Mouse (Mus musculus) CH12.LX (cell line): ENCODE data around the gene Olfr314. TPM values are rescaled to one million over a fixed set of nuclear protein-coding genes. Genes with fewer than 3 reads are reported as not detected.

Source experiments
- DNase-seq: peaks from one replicate; pipeline ENCODE4 v3.0.0-alpha.2; 2013; ENCODE audit errors: extremely low read depth
- H3K27ac ChIP-seq: 2 replicates; pipeline ENCODE4 v1.5.1; 2012; ENCODE audit warnings: low read depth, mild to moderate bottlenecking, control low read depth, moderate library complexity; ENCODE audit not compliant: insufficient read depth
- H3K27me3 ChIP-seq: replicated peaks from 2 replicates; pipeline ENCODE3; 2012; ENCODE audit warnings: inconsistent platforms
- H3K36me3 ChIP-seq, 2 experiments: replicated peaks in 1 of 2; 2 replicates each; pipeline versions ENCODE3 to v1.6.1; 2012; ENCODE audit warnings: inconsistent platforms in 1 of 2, low read length in 1 of 2, mild to moderate bottlenecking in 1 of 2, mixed read lengths in 1 of 2, moderate library complexity in 1 of 2; ENCODE audit not compliant: control insufficient read depth in 1 of 2, insufficient read depth in 1 of 2
- H3K4me1 ChIP-seq, 2 experiments: 2 replicates each; pipeline ENCODE4 v1.6.1; 2012; ENCODE audit warnings: inconsistent platforms in 1 of 2, moderate library complexity in 1 of 2; ENCODE audit not compliant: insufficient read depth in 2 of 2, control insufficient read depth in 1 of 2
- H3K4me2 ChIP-seq: 2 replicates; pipeline ENCODE4 v1.6.1; 2012; ENCODE audit warnings: low read depth, mild to moderate bottlenecking, control low read depth; ENCODE audit not compliant: poor library complexity, insufficient read depth, severe bottlenecking
- H3K4me3 ChIP-seq, 3 experiments: fragments of 150-350 bp in 1 of 3; sonication (generic) in 1 of 3; replicated peaks in 1 of 3; 2 replicates each; pipeline versions ENCODE3 to v1.5.1; 2011 to 2012; ENCODE audit warnings: low read depth in 2 of 3, low read length in 2 of 3, mild to moderate bottlenecking in 2 of 3, moderate library complexity in 2 of 3, control low read depth in 1 of 3, improper control_type of control experiment in 1 of 3, inconsistent platforms in 1 of 3, mixed read lengths in 1 of 3; ENCODE audit not compliant: poor library complexity in 1 of 3
- H3K79me2 ChIP-seq: replicated peaks from 2 replicates; pipeline ENCODE4 v1.6.1; 2012; ENCODE audit warnings: mild to moderate bottlenecking, moderate library complexity; ENCODE audit not compliant: control insufficient read depth, poor library complexity, insufficient read depth, severe bottlenecking; ENCODE audit errors: extremely low read depth
- H3K9ac ChIP-seq: 2 replicates; pipeline ENCODE4 v1.6.1; 2012; ENCODE audit warnings: low read depth, mild to moderate bottlenecking, control low read depth, moderate library complexity; ENCODE audit not compliant: insufficient read depth
- H3K9me3 ChIP-seq: replicated peaks from 2 replicates; pipeline ENCODE3; 2012; ENCODE audit warnings: low read length, inconsistent platforms, mixed read lengths
- CHD1 ChIP-seq: IDR thresholded peaks from 2 replicates; pipeline ENCODE4 v1.6.1; 2012; ENCODE audit warnings: low read depth, low read length, improper control_type of control experiment, inconsistent platforms
- CTCF ChIP-seq, 2 experiments: IDR thresholded peaks in 1 of 2; conservative IDR thresholded peaks in 1 of 2; 2 replicates each; pipeline ENCODE4 v1.5.1; 2011 to 2012; ENCODE audit warnings: low read depth in 2 of 2, low read length in 2 of 2, improper control_type of control experiment in 1 of 2, inconsistent platforms in 1 of 2, mild to moderate bottlenecking in 1 of 2, moderate library complexity in 1 of 2
- EP300 ChIP-seq: IDR thresholded peaks from 2 replicates; pipeline ENCODE4 v1.6.1; 2011; ENCODE audit warnings: low read length, improper control_type of control experiment
- ETS1 ChIP-seq: conservative IDR thresholded peaks from 2 replicates; pipeline ENCODE4 v1.6.1; 2012; ENCODE audit warnings: low read depth, mild to moderate bottlenecking, inconsistent platforms, low read length, improper control_type of control experiment, moderate library complexity
- GABPA ChIP-seq: IDR thresholded peaks from 2 replicates; pipeline ENCODE4 v1.6.1; 2012; ENCODE audit warnings: low read depth, low read length, improper control_type of control experiment, inconsistent platforms; ENCODE audit not compliant: insufficient replicate concordance
- JUN ChIP-seq: IDR thresholded peaks from 2 replicates; pipeline ENCODE4 v1.6.1; 2011; ENCODE audit warnings: low read depth, mild to moderate bottlenecking, low read length, improper control_type of control experiment, moderate library complexity; ENCODE audit not compliant: insufficient read depth
- JUND ChIP-seq: conservative IDR thresholded peaks from 2 replicates; pipeline ENCODE4 v1.6.1; 2011; ENCODE audit warnings: low read depth, low read length, improper control_type of control experiment
- MAFK ChIP-seq: IDR thresholded peaks from 2 replicates; pipeline ENCODE4 v1.6.1; 2011; ENCODE audit warnings: low read length, improper control_type of control experiment; ENCODE audit not compliant: insufficient replicate concordance
- MAX ChIP-seq: IDR thresholded peaks from 2 replicates; pipeline ENCODE4 v1.6.1; 2011; ENCODE audit warnings: low read length, improper control_type of control experiment
- MXI1 ChIP-seq: IDR thresholded peaks from 2 replicates; pipeline ENCODE4 v1.6.1; 2011; ENCODE audit warnings: mild to moderate bottlenecking, low read depth, low read length, improper control_type of control experiment
- MYC ChIP-seq: IDR thresholded peaks from 2 replicates; pipeline ENCODE4 v1.6.1; 2011; ENCODE audit warnings: low read depth, mild to moderate bottlenecking, improper control_type of control experiment, low read length
- NELFE ChIP-seq: IDR thresholded peaks from 2 replicates; pipeline ENCODE4 v1.6.1; 2011; ENCODE audit warnings: low read depth, low read length, improper control_type of control experiment
- PAX5 ChIP-seq: IDR thresholded peaks from 2 replicates; pipeline ENCODE4 v1.6.1; 2012; ENCODE audit warnings: low read length, inconsistent platforms, mixed read lengths
- POLR2AphosphoS2 ChIP-seq: IDR thresholded peaks from 2 replicates; pipeline ENCODE4 v1.6.1; 2011; ENCODE audit warnings: low read depth, low read length, improper control_type of control experiment
- RCOR1 ChIP-seq: conservative IDR thresholded peaks from 2 replicates; pipeline ENCODE4 v1.6.1; 2012; ENCODE audit warnings: low read depth, mild to moderate bottlenecking, inconsistent platforms, low read length, improper control_type of control experiment
- SIN3A ChIP-seq: IDR thresholded peaks from 2 replicates; pipeline ENCODE4 v1.6.1; 2012; ENCODE audit warnings: low read length, improper control_type of control experiment, inconsistent platforms
- TCF12 ChIP-seq: IDR thresholded peaks from 2 replicates; pipeline ENCODE4 v1.6.1; 2014; ENCODE audit warnings: low read depth, mild to moderate bottlenecking, inconsistent platforms, low read length, improper control_type of control experiment
- UBTF ChIP-seq: IDR thresholded peaks from 2 replicates; pipeline ENCODE4 v1.6.1; 2012; ENCODE audit warnings: low read depth, mild to moderate bottlenecking, inconsistent platforms, low read length, improper control_type of control experiment, moderate library complexity
- USF2 ChIP-seq: conservative IDR thresholded peaks from 2 replicates; pipeline ENCODE4 v1.6.1; 2011; ENCODE audit warnings: low read depth, low read length, improper control_type of control experiment
- ZC3H11A ChIP-seq: IDR thresholded peaks from 2 replicates; pipeline ENCODE4 v1.6.1; 2012; ENCODE audit warnings: low read depth, mild to moderate bottlenecking, inconsistent platforms, low read length, improper control_type of control experiment
- ZNF384 ChIP-seq: IDR thresholded peaks from 2 replicates; pipeline ENCODE4 v1.6.1; 2012; ENCODE audit warnings: low read depth, low read length, improper control_type of control experiment, inconsistent platforms
- dilution Hi-C: fragments of 300-500 bp; cut with MboI; formaldehyde crosslinking; loops from 2 replicates; pipeline ENCODE4 v1.14.3; 2020; ENCODE audit warnings: low sequenced_read_pairs; ENCODE audit not compliant: extremely low pct_unique_long_range_greater_than_20kb, extremely low pct_ligation_motif_present
- in situ Hi-C: fragments of 300-500 bp; cut with MboI; formaldehyde crosslinking; loops from 3 replicates; pipeline ENCODE4 v1.14.3; 2019; ENCODE audit warnings: low sequenced_read_pairs, low pct_ligation_motif_present, low pct_unique_long_range_greater_than_20kb, mixed read lengths
- polyA plus RNA-seq: library from polyadenylated mRNA; unstranded; fragments of >175 nt; gene quantifications from 2 replicates; pipeline ENCODE4 v1.2.1, GENCODE M21; 2012; ENCODE audit warnings: low read depth; ENCODE audit not compliant: insufficient read length
- total RNA-seq, 2 experiments: library from RNA; depleted of rRNA; stranded (reverse); fragments of 300-350 nt in 1 of 2; fragments of >200 nt in 1 of 2; gene quantifications; 2 replicates each; pipeline ENCODE4 v1.2.3; 2012 to 2014

Gene Olfr314
- total and polyA plus RNA-seq, 3 experiments, result not detected

DNA sequence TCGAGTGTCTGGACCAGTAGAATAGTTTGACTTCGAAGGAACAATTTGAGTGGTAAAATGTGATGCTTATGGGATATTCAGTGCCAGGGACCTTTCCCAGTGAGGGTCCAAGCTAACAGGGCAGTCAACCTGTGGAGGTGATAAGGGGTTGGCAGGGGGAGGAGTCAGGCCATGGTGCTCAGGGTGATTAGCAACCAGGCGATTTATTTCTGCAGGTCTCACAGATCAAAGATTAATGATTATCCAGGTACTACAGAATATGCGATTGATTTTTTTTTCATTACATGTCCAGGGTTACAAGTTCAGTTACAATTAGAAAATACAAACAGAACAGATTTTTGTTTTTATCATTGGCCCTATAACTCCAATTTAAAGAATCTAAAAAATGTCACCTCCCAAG lies 21.1 kb downstream of the Olfr314 start:
- Histone ChIP-seq H3K27ac (no peak overlapping the region), H3K4me3 (no peak overlapping the region), H3K36me3 (no peaks in the 10 kb centered on the region), H3K4me1 (peaks cover 0 to 4% of the 10 kb centered on the region in 2 experiments; a peak in 2 of 4 replicates), H3K9me3 (peaks cover 5% of the 10 kb centered on the region), H3K4me2 (no peak overlapping the region), H3K9ac (no peak overlapping the region), H3K79me2 (no peaks in the 10 kb centered on the region), H3K27me3 (peaks cover 33% of the 10 kb centered on the region)
- TF ChIP-seq ETS1, result no peak
- no peak for TF ChIP-seq UBTF
- no peak for TF ChIP-seq MXI1
- no peak for TF ChIP-seq MAFK
- TF ChIP-seq CHD1, result no peak
- TF ChIP-seq ZC3H11A, result no peak
- no peak for TF ChIP-seq NELFE
- TF ChIP-seq ZNF384, result no peak
- TF ChIP-seq PAX5, result no peak
- TF ChIP-seq GABPA, result no peak
- no peak for TF ChIP-seq TCF12
- TF ChIP-seq JUN, result no peak
- no peak for TF ChIP-seq CTCF (conservative IDR thresholded peaks at IDR 0.05 in 1 of 2, IDR thresholded peaks at IDR 0.05 in 1 of 2; ENCODE audit: low read depth in 2 of 2, low read length in 2 of 2)
- no peak for TF ChIP-seq MAX
- TF ChIP-seq RCOR1, result no peak
- TF ChIP-seq EP300, result no peak
- no peak for TF ChIP-seq POLR2AphosphoS2
- no peak for TF ChIP-seq USF2
- DNase-seq, result no peak
- in situ Hi-C loops, result no loop called here
- dilution Hi-C loops, result no loop called here

GRCm38 (mm10) chr11:58804393-58804792 lies 21.6 kb downstream of the Olfr314 start:
- no peak for DNase-seq
- H3K4me3 ChIP-seq, result no peak overlapping the region
- H3K9ac ChIP-seq, result no peak overlapping the region
- H3K9me3 ChIP-seq, result peaks cover 5% of the 10 kb centered on the region
- TF ChIP-seq JUND (no peak), MAX (no peak), MYC (no peak), TCF12 (no peak), SIN3A (no peak), NELFE (no peak), ZC3H11A (no peak)
- H3K4me1 ChIP-seq, result peaks cover 0 to 4% of the 10 kb centered on the region in 2 experiments; a peak in 2 of 4 replicates
- in situ Hi-C loops, result no loop called here
- no peak overlapping the region for H3K27ac ChIP-seq
- H3K4me2 ChIP-seq, result no peak overlapping the region
- dilution Hi-C loops, result no loop called here
- H3K79me2 ChIP-seq, result no peaks in the 10 kb centered on the region
- H3K36me3 ChIP-seq, result no peaks in the 10 kb centered on the region
- peaks cover 34% of the 10 kb centered on the region for H3K27me3 ChIP-seq
